ENCODE assay signal across 9 mouse cellular contexts in genomic region chr17:32025386-32025785, GRCm38 (mm10). TPM values are rescaled to one million over a fixed set of nuclear protein-coding genes. Genes with fewer than 3 reads are reported as not detected.
DNase-seq lines count a peak whose midpoint lies in the region; ATAC-seq and TF ChIP-seq lines count a peak whose summit lies in the region.
"Had no signal": no experiment of that assay in that cellular context is flagged by ENCODE, and none has a peak within 500 bp of the region (broad histone marks: within the 10 kb centered on the region; RNA-seq: fewer than 3 reads in every experiment).

No protein-coding gene starts in this region.

- peak; percentile 46 for DNase-seq in urinary bladder, postnatal 25 days (ENCODE audit: low spot score)
- DNase-seq in urinary bladder, postnatal 10 days (ENCODE audit: low spot score): no peak
- DNase-seq in gastrocnemius, postnatal 36 days: peak; percentile 53 to 58
- peak; percentile 84 for DNase-seq in kidney, adult 2 months
- peak; percentile 74 for DNase-seq in neural tube, embryonic 11.5 days (ENCODE audit: low spot score)
- peak; percentile 40 for DNase-seq in telencephalon, adult 2 months (ENCODE audit: low read depth, low spot score)

- peaks cover 28% of the 10 kb centered on the region for H3K4me1 ChIP-seq in kidney, adult 2 months (ENCODE audit: control insufficient read depth, insufficient read depth, low read length)
- peaks cover 13% of the 10 kb centered on the region for H3K4me1 ChIP-seq in limb, embryonic 13.5 days
- H3K4me1 ChIP-seq in neural tube, embryonic 11.5 days (ENCODE audit: control insufficient read depth, insufficient read depth, low read length): no peaks in the 10 kb centered on the region

- H3K27ac ChIP-seq in kidney, adult 2 months (ENCODE audit: insufficient read depth, low read depth, low read length): no peak overlapping the region
- no peak overlapping the region for H3K27ac ChIP-seq in limb, embryonic 13.5 days
- no peak overlapping the region for H3K27ac ChIP-seq in neural tube, embryonic 11.5 days (ENCODE audit: low read depth, low read length)
- H3K27ac ChIP-seq: embryonic facial prominence, embryonic 12.5 days had no signal

- no peaks in the 10 kb centered on the region for H3K36me3 ChIP-seq in kidney, adult 2 months (ENCODE audit: control insufficient read depth, insufficient read depth, low read length)
- no peaks in the 10 kb centered on the region for H3K36me3 ChIP-seq in limb, embryonic 13.5 days
- H3K36me3 ChIP-seq in neural tube, embryonic 11.5 days (ENCODE audit: control insufficient read depth, insufficient read depth, low read length): no peaks in the 10 kb centered on the region
- H3K36me3 ChIP-seq: embryonic facial prominence, embryonic 12.5 days had no signal

- TF ChIP-seq CTCF in kidney, adult 2 months (conservative IDR thresholded peaks at IDR 0.05; ENCODE audit: insufficient read depth, insufficient read length, low read depth, low read length): peak; percentile 97

- no peak overlapping the region for H3K4me3 ChIP-seq in kidney, adult 2 months (ENCODE audit: insufficient read depth, low read depth, low read length)
- H3K4me3 ChIP-seq in limb, embryonic 13.5 days: no peak overlapping the region
- no peak overlapping the region for H3K4me3 ChIP-seq in neural tube, embryonic 11.5 days (ENCODE audit: low read depth, low read length)
- H3K4me3 ChIP-seq: embryonic facial prominence, embryonic 12.5 days had no signal

- TF ChIP-seq POLR2A in kidney, adult 2 months (IDR thresholded peaks at IDR 0.05; ENCODE audit: low read depth, low read length): no peak

- intact Hi-C loops in gastrocnemius, postnatal 36 days (cut with DNase I): loop anchor here (1.0 to 10.0 kb wide), 5 partner anchors 47 to 340 kb away; no protein-coding TSS in a partner anchor

- 5% methylated on average over 2 of the region's 2 CpGs for WGBS in kidney, adult 2 months
- WGBS in limb, embryonic 13.5 days: 11% methylated on average over 2 of the region's 2 CpGs
- 14% methylated on average over 2 of the region's 2 CpGs for WGBS in neural tube, embryonic 11.5 days

- H3K9me3 ChIP-seq in limb, embryonic 13.5 days: no peaks in the 10 kb centered on the region
- H3K9me3 ChIP-seq in neural tube, embryonic 11.5 days (ENCODE audit: control insufficient read depth, low read length): no peaks in the 10 kb centered on the region
- H3K9me3 ChIP-seq: embryonic facial prominence, embryonic 12.5 days had no signal

- peak; percentile 90 for ATAC-seq in common myeloid progenitor, adult 5-6 weeks (replicated peaks; ENCODE audit: low read depth, poor library complexity, severe bottlenecking)
- ATAC-seq in limb, embryonic 13.5 days (ENCODE audit: low FRiP score, low read depth): peak; percentile 71; the same call in 1 of the 2 replicates
- no peak for ATAC-seq in neural tube, embryonic 11.5 days (ENCODE audit: insufficient read depth, low FRiP score, low TSS enrichment)

- no peak overlapping the region for H3K4me2 ChIP-seq in limb, embryonic 13.5 days (replicated peaks)
- no peak overlapping the region for H3K4me2 ChIP-seq in neural tube, embryonic 11.5 days (ENCODE audit: low read depth)
- H3K4me2 ChIP-seq: embryonic facial prominence, embryonic 12.5 days had no signal

- no peaks in the 10 kb centered on the region for H3K27me3 ChIP-seq in kidney, adult 2 months (replicated peaks; ENCODE audit: control insufficient read depth, insufficient read depth, low read length)
- no peaks in the 10 kb centered on the region for H3K27me3 ChIP-seq in limb, embryonic 13.5 days
- H3K27me3 ChIP-seq in neural tube, embryonic 11.5 days (ENCODE audit: control insufficient read depth, insufficient read depth, low read length): no peaks in the 10 kb centered on the region
- H3K27me3 ChIP-seq: embryonic facial prominence, embryonic 12.5 days had no signal

- H3K9ac ChIP-seq in limb, embryonic 13.5 days: no peak overlapping the region
- H3K9ac ChIP-seq in neural tube, embryonic 11.5 days (ENCODE audit: low read length): no peak overlapping the region
- H3K9ac ChIP-seq: embryonic facial prominence, embryonic 12.5 days had no signal

RNA-seq across cellular contexts. Expression of gene Rrp1b, which starts 10.5 kb away (rescaled TPM):
- 46.8 and 66.6 TPM in 2 replicates for total RNA-seq in common myeloid progenitor, adult 5-6 weeks (2017)
- 1 to 10 TPM; 6.8 to 7.0 TPM for total RNA-seq in gastrocnemius, postnatal 36 days (2021)
- polyA plus RNA-seq in kidney, adult 2 months (2012; rRNA removed): 4.7 and 5.8 TPM in 2 replicates
- 87.2 and 89.8 TPM in 2 replicates for polyA plus RNA-seq in limb, embryonic 13.5 days (2015; fragmentation: Nextera tagmentation; extraction: Ambion mirVana)
- polyA plus RNA-seq in neural tube, embryonic 11.5 days (2014; fragmentation: Nextera tagmentation; extraction: Ambion mirVana): 49.1 and 50.9 TPM in 2 replicates

RNA-seq across cellular contexts. Expression of gene Hsf2bp, which starts 10.8 kb away (rescaled TPM):
- total RNA-seq in common myeloid progenitor, adult 5-6 weeks (2017): 0.15 TPM in 1 of 2 replicates, not detected in the other
- total RNA-seq in gastrocnemius, postnatal 36 days (2021): under 1 TPM; 0.59 to 0.67 TPM
- polyA plus RNA-seq in kidney, adult 2 months (2012; rRNA removed): 5.1 and 5.9 TPM in 2 replicates
- polyA plus RNA-seq in limb, embryonic 13.5 days (2015; fragmentation: Nextera tagmentation; extraction: Ambion mirVana): 0.64 and 0.73 TPM in 2 replicates
- polyA plus RNA-seq in neural tube, embryonic 11.5 days (2014; fragmentation: Nextera tagmentation; extraction: Ambion mirVana): 0.49 and 0.69 TPM in 2 replicates
